Mouse (Mus musculus) brain, adult 2 months (tissue): Measurements from ENCODE around the gene Cyp4f40.
"Not testable (repeated sequence)": the region's sequence is repeated elsewhere in the genome, so short reads cannot be mapped to it uniquely, and the experiment has no call there.

Source experiments
- DNase-seq: peaks from one replicate; pipeline ENCODE4 v3.0.0; 2011; ENCODE audit warnings: low read depth, low spot score

The Cyp4f40 gene

DNA sequence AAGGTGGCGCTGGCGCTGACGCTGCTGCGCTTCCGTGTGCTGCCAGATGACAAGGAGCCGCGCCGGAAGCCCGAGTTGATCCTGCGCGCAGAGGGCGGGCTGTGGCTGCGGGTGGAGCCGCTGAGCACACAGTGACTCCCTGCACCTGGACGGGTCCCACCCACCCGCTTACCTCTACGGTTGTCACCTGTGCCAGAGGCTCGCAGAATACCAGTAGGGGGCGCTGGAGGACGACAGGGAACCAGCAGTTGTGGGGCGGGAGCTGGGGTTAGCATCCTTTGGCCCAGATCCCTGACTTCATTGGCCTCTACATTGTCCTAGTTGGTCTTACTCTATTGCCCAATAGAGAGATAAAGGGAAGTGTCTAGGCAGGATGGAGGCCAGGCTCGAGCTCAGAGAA lies 44.1 kb downstream of the Cyp4f40 start:
- no peak for DNase-seq

DNA sequence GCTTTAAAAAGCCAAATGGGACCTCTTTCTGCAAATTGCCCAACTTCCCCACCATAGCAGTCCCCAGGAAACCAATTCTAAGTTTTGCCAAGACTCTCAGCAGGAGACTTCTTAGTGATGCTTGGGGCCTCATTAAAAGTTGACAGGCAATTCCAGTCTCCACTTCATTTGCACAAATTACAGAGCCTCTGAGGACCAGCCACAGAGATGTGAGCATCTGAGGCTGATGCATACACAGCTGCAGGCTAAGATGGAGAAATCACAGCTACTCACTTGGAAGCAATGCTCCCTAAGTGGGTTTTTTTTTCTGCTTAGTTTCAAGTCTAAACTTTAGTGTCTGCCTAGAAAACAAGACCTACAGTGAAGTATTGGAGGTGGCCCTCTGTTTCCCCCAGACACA lies 51.8 kb downstream of the Cyp4f40 start:
- DNase-seq = not testable (repeated sequence)

DNA sequence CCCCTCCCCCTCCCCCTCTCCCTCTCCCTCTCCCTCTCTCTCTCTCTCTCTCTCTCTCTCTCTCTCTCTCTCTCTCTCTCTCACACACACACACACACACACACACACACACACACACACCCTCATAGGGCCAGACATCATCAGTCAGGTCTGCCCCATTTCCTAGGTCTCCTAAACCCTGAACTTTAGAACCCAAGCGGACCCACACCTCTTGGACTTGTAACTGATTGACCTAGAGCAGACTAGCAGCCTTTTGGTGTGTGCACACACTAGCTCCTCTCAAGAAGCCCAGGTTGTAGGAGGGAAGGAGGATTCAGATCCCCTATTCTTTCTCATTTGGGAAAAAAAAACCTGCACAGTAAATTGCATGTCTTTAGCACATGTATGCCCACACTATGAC lies 63.5 kb downstream of the Cyp4f40 start:
- DNase-seq = not testable (repeated sequence)

DNA sequence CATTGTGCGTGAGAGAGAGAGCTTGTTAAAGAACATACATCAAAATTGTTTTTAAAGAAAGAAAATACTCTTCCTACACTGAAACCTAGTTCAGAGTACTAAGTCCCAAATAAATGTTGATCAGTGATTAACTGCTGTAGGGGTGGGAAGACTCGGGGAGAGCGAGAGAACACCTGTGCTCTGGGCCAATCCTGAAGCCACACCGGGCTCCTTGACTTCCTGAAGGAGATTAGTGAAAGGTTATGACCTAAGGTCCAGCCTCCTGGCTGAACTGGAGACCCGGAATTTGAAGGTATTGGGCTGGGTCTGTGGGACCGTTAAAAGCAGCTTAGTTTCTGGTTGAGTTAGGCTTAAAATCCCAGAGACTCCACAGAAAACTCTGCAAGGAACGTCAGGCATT lies 64.1 kb downstream of the Cyp4f40 start:
- no peak for DNase-seq

DNA sequence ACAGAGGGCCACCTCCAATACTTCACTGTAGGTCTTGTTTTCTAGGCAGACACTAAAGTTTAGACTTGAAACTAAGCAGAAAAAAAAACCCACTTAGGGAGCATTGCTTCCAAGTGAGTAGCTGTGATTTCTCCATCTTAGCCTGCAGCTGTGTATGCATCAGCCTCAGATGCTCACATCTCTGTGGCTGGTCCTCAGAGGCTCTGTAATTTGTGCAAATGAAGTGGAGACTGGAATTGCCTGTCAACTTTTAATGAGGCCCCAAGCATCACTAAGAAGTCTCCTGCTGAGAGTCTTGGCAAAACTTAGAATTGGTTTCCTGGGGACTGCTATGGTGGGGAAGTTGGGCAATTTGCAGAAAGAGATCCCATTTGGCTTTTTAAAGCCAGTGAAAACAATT lies 67.7 kb downstream of the Cyp4f40 start:
- not testable (repeated sequence) for DNase-seq
